Mouse (Mus musculus) forebrain, embryonic 16.5 days (tissue): ENCODE data around the gene P4hb. TPM values are rescaled to one million over a fixed set of nuclear protein-coding genes. Genes with fewer than 3 reads are reported as not detected.
A peak's percentile ranks its signal among the peaks of the same experiment; 100 is the strongest.

Source experiments
- ATAC-seq: fragments of 200-750 bp; cut with Nextera tagmentation; 2 replicates; pipeline ENCODE4 v1.8.0; 2017; ENCODE audit warnings: mild to moderate bottlenecking, moderate library complexity
- H3K27ac ChIP-seq: fragments of 300-500 bp; sonication (generic); 2 replicates; pipeline ENCODE4 v1.5.1; 2014; ENCODE audit warnings: low read length, control low read depth
- H3K27me3 ChIP-seq: fragments of 300-500 bp; sonication (generic); replicated peaks from 2 replicates; pipeline ENCODE4 v1.6.1; 2014; ENCODE audit warnings: low read length; ENCODE audit not compliant: control insufficient read depth, insufficient read depth
- H3K36me3 ChIP-seq: fragments of 300-500 bp; sonication (generic); 2 replicates; pipeline ENCODE4 v1.6.1; 2014; ENCODE audit not compliant: control insufficient read depth, insufficient read depth
- H3K4me1 ChIP-seq: fragments of 300-500 bp; sonication (generic); replicated peaks from 2 replicates; pipeline ENCODE4 v1.6.1; 2014; ENCODE audit warnings: low read length; ENCODE audit not compliant: control insufficient read depth, insufficient read depth
- H3K4me2 ChIP-seq: fragments of 300-500 bp; sonication (generic); 2 replicates; pipeline ENCODE4 v1.6.1; 2014; ENCODE audit warnings: mild to moderate bottlenecking, low read length, control low read depth
- H3K4me3 ChIP-seq: fragments of 300-500 bp; sonication (generic); replicated peaks from 2 replicates; pipeline ENCODE4 v1.5.1; 2014; ENCODE audit warnings: mild to moderate bottlenecking, low read length, control low read depth
- H3K9ac ChIP-seq: fragments of 300-500 bp; sonication (generic); replicated peaks from 2 replicates; pipeline ENCODE4 v1.6.1; 2014; ENCODE audit warnings: low read depth, low read length, control low read depth
- H3K9me3 ChIP-seq: fragments of 300-500 bp; sonication (generic); 2 replicates; pipeline ENCODE4 v1.6.1; 2016; ENCODE audit warnings: low read length; ENCODE audit not compliant: control insufficient read depth
- WGBS: fragments of 180-500 bp; shearing (Covaris S2); extraction: QIAGEN DNeasy Blood & Tissue Kit; methylation state at CpG from one replicate; pipeline ENCODE4 v1.1.7; 2014; 5-methylcytosine and 5-hydroxymethylcytosine counted together
- polyA plus RNA-seq: library from polyadenylated mRNA; unstranded; fragments of >200 nt; fragmentation: Nextera tagmentation; extraction: Ambion mirVana; gene quantifications from 2 replicates; pipeline ENCODE4 v1.2.1, GENCODE M21; 2015

P4hb gene
- polyA plus RNA-seq, 1 experiment from 2014 or later = 238 TPM

- Histone ChIP-seq H3K27me3 (no peaks in the 10 kb centered on the region), H3K4me3 (no peak overlapping the region), H3K36me3 (no peaks in the 10 kb centered on the region), H3K4me1 (peaks cover 2% of the 10 kb centered on the region; the same call in 1 of the 2 replicates), H3K4me2 (no peak overlapping the region), H3K27ac (no peak overlapping the region), H3K9ac (no peak overlapping the region), H3K9me3 (no peaks in the 10 kb centered on the region)
- WGBS = 47% methylated on average over 6 of the region's 6 CpGs
- ATAC-seq = no peak
Measured at GRCm38 (mm10) chr11:120512790-120513453, 60.1 kb downstream of the P4hb start.

DNA sequence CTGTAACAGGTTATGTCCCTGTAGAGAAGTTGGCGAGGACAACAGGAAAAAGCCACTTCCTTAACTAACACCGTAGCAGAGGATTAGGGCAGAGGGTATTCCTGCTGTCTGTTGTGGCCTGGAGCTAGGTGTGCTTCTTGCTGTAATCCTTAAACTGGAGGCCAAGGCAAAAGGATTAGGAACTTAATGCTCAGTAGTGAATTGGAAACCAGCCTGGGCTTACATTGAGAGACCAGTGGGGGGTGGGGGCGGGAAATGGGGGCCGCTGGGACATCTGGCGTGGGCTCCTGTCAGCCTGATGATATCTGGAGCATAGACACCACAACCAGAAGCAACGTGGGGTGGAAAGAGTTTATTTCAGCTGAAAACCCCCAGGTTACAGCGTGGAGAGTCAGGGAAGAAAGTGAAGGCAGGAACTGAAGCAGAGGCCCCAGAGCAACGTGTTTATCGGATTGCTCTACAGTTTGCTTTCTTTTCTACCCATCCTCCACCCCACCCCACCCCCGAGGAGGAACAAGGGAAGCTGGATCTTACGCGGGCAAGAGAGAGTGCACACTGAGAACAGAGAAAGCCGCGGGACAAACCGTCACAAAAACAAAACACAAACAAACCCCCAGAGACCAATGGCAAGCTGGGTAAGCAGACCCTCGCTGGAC is 62.5 kb downstream of the P4hb start:
- peak overlapping the region; percentile 35 for H3K4me2 ChIP-seq
- no peak overlapping the region for H3K4me3 ChIP-seq
- no peak for ATAC-seq
- no peaks in the 10 kb centered on the region for H3K27me3 ChIP-seq
- peak overlapping the region; percentile 36 for H3K9ac ChIP-seq
- H3K27ac ChIP-seq = no peak overlapping the region
- 3% methylated on average over 16 of the region's 16 CpGs for WGBS
- H3K9me3 ChIP-seq = no peaks in the 10 kb centered on the region
- no peaks in the 10 kb centered on the region for H3K36me3 ChIP-seq
- H3K4me1 ChIP-seq = peaks cover 2% of the 10 kb centered on the region; the same call in 1 of the 2 replicates

Other genes with a start within 250 kb of the P4hb start
- 4,159 and 4,175 TPM in 2 replicates for gene Actg1, start 224.7 kb downstream of the P4hb start, polyA plus RNA-seq
- 1.3 and 1.5 TPM in 2 replicates for gene Fscn2, start 211.7 kb downstream of the P4hb start, polyA plus RNA-seq
- 72.7 and 95.3 TPM in 2 replicates for gene Faap100, start 194.5 kb downstream of the P4hb start, polyA plus RNA-seq
- gene Nploc4, start 135.5 kb downstream of the P4hb start, polyA plus RNA-seq = 32.0 and 32.1 TPM in 2 replicates
- not detected in 2 replicates for gene Tspan10, start 130.6 kb downstream of the P4hb start, polyA plus RNA-seq
- gene Pde6g, start 119.8 kb downstream of the P4hb start, polyA plus RNA-seq = 0.32 TPM in 1 of 2 replicates, not detected in the other
- gene Oxld1, start 115.2 kb downstream of the P4hb start, polyA plus RNA-seq = 9.7 and 9.9 TPM in 2 replicates
- 26.2 and 31.2 TPM in 2 replicates for gene Ccdc137, start 115.1 kb downstream of the P4hb start, polyA plus RNA-seq
- 45.5 and 56.4 TPM in 2 replicates for gene Arl16, start 105.6 kb downstream of the P4hb start, polyA plus RNA-seq
- gene Mrpl12, start 88.6 kb downstream of the P4hb start, polyA plus RNA-seq = 107 and 119 TPM in 2 replicates
- 26.5 and 29.5 TPM in 2 replicates for gene Slc25a10, start 81.4 kb downstream of the P4hb start, polyA plus RNA-seq
- 0.43 TPM in 1 of 2 replicates, not detected in the other for gene Gcgr, start 42.6 kb downstream of the P4hb start, polyA plus RNA-seq
- gene Mcrip1, start 23.5 kb downstream of the P4hb start, polyA plus RNA-seq = 222 and 241 TPM in 2 replicates
- not detected in 2 replicates for gene Ppp1r27, start 22.1 kb downstream of the P4hb start, polyA plus RNA-seq
- gene Arhgdia, start 8.4 kb upstream of the P4hb start, polyA plus RNA-seq = 477 and 485 TPM in 2 replicates
- 287 and 320 TPM in 2 replicates for gene Alyref, start 25.1 kb upstream of the P4hb start, polyA plus RNA-seq
- gene Anapc11, start 25.2 kb upstream of the P4hb start, polyA plus RNA-seq = 178 and 192 TPM in 2 replicates
- gene Npb, start 35.2 kb upstream of the P4hb start, polyA plus RNA-seq = not detected in 2 replicates
- 175 and 234 TPM in 2 replicates for gene Pcyt2, start 44.7 kb upstream of the P4hb start, polyA plus RNA-seq
- gene Sirt7, start 52.0 kb upstream of the P4hb start, polyA plus RNA-seq = 50.2 and 50.6 TPM in 2 replicates
- gene Mafg, start 60.3 kb upstream of the P4hb start, polyA plus RNA-seq = 39.9 and 40.1 TPM in 2 replicates
- 34.9 and 36.5 TPM in 2 replicates for gene Pycr1, start 70.5 kb upstream of the P4hb start, polyA plus RNA-seq
- 0.75 TPM in 1 of 2 replicates, not detected in the other for gene Myadml2, start 74.9 kb upstream of the P4hb start, polyA plus RNA-seq
- gene Notum, start 87.9 kb upstream of the P4hb start, polyA plus RNA-seq = 0.67 and 0.77 TPM in 2 replicates
- 132 and 158 TPM in 2 replicates for gene Aspscr1, start 99.7 kb upstream of the P4hb start, polyA plus RNA-seq
- 82.8 and 95.0 TPM in 2 replicates for gene Cenpx, start 140.5 kb upstream of the P4hb start, polyA plus RNA-seq
- 91.0 and 118 TPM in 2 replicates for gene Lrrc45, start 140.7 kb upstream of the P4hb start, polyA plus RNA-seq
- gene Rac3, start 148.2 kb upstream of the P4hb start, polyA plus RNA-seq = 251 and 347 TPM in 2 replicates
- gene Dcxr, start 154.0 kb upstream of the P4hb start, polyA plus RNA-seq = 7.6 TPM in 2 replicates
- gene Cbr2, start 158.9 kb upstream of the P4hb start, polyA plus RNA-seq = 0.92 and 4.8 TPM in 2 replicates
- 1.7 and 2.2 TPM in 2 replicates for gene Hmga1b, start 189.5 kb upstream of the P4hb start, polyA plus RNA-seq
- gene Rfng, start 211.0 kb upstream of the P4hb start, polyA plus RNA-seq = 95.2 and 119 TPM in 2 replicates
- gene Gps1, start 211.0 kb upstream of the P4hb start, polyA plus RNA-seq = 287 and 305 TPM in 2 replicates
- gene Dus1l, start 223.2 kb upstream of the P4hb start, polyA plus RNA-seq = 53.4 and 56.9 TPM in 2 replicates